Mouse (Mus musculus) cerebellum, adult 11 months (tissue): ENCODE data around the gene Siglec1.
"Not testable (repeated sequence)": the region's sequence is repeated elsewhere in the genome, so short reads cannot be mapped to it uniquely, and the experiment has no call there.

Experiments used
- DNase-seq: peaks from one replicate; pipeline ENCODE4 v3.0.0; 2022

Gene Siglec1

DNA sequence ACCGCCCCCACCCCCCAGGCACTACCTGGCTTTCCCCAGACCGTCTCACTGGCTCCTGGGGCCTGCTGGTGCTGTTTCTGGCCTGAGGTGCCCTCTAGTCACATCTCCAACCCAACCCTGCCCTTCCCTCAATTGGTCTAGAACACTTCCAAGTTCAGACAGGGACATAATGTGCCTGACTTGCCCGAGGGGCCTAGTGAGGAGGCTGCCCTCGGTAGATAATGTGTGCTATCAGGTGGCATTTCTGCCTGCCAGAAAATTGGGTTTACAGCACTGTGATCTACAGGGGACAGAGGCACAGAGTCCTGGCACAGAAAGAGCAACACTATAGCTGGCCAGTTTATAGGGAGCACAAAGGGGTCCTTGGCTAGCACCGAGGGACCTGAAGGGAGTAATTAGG lies 34.5 kb downstream of the Siglec1 start:
- no peak for DNase-seq

DNA sequence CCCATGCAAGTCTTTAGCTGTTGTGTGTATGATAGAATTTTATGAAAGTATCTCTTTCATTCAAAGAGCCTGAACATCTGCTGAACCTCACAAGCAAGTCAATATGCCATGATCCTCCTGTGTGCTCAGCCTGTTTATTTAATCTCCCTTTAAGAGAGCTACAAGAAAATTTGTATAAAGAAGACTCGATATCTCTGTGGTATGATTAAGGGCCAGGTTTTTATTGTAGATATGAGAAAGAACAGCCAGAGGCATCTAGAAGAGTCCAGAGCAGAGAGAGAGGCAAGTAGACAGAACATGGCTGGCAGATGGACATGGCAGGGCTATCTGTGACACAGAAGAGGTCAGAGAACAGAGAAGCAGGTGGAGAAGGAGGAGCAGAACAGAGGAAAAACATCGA lies 40.5 kb downstream of the Siglec1 start:
- DNase-seq = no peak

DNA sequence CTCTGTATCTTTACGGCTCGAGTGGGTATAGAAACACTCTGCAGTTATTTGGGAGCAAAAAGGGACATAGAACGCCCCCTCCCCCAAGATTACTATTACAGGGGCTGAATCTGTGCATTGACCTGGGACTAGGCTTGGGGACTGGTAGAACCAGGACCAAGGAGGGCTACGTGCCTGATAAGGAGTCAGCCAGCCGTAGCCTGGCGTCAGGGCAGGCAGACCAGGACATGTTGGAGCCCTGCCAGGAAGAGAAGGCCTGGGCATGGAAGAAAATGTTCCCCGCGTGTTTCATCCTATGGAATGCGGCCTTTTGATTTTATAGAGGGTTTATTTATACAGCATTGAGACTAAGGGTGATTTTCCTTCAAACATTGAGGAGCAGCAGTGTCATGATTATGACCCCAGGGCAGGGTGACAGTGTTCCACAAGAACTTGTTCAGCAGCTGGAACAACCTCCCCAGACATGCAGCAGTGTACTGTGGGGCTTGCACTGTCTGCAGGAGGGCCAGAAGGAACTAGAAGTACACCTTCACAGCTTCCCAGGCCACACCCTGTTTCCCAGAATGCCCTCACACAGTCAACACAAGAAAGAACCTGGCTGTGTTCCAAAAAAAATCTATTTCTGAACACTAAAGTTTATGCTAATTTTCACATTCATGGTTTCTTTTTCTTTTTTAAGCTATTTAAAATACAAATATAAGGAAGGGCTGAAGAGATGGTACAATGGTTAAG lies 41.4 kb downstream of the Siglec1 start:
- DNase-seq = no peak

DNA sequence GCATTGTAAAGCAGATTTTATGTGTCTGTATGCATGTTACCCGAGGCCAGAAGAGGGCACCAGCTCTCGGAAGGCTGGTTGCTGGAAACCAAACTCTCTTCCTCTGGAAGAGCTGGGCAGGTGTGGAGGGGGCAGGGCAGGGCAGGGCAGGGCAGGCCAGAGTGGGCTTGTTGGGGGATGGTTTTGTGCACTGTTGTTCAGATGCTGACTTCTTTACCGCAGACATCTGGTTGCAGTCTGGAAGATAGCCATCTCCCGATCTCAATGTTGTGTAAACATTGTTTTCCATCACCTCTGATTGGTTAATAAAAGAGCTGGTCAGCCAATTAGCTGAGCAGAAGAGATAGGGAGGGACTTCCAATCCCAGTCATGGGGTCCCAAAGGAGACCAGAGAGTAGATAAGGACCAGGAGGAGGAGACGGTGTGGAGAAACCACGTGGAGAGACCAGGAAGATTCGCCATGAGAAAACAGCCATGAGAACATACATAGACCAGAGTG lies 42.2 kb downstream of the Siglec1 start:
- DNase-seq = no peak

DNA sequence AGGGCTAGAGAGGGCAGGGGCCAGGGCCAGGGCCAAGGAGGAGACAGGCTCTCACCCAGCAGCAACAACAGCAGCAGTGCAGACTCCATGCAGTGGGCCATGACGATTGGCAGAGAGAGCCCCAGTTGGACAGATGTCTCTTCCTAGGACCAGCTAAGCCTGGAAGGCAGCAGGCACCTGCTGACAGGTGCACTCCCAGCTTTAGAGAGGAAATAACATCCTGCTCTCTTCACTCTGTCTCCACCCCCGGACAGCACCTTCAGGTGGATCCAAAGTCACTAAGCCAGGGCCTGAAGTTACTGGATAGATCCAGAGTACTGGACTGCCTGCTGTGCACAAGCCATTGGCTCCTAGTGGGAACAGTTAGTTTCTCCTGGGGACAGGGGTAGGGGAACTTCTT lies 43.6 kb downstream of the Siglec1 start, which contains the start of gene Gfra4:
Gene Gfra4, minus strand, starts transcription at position 101 of the 400 bp plus-strand sequence.
- no peak for DNase-seq

DNA sequence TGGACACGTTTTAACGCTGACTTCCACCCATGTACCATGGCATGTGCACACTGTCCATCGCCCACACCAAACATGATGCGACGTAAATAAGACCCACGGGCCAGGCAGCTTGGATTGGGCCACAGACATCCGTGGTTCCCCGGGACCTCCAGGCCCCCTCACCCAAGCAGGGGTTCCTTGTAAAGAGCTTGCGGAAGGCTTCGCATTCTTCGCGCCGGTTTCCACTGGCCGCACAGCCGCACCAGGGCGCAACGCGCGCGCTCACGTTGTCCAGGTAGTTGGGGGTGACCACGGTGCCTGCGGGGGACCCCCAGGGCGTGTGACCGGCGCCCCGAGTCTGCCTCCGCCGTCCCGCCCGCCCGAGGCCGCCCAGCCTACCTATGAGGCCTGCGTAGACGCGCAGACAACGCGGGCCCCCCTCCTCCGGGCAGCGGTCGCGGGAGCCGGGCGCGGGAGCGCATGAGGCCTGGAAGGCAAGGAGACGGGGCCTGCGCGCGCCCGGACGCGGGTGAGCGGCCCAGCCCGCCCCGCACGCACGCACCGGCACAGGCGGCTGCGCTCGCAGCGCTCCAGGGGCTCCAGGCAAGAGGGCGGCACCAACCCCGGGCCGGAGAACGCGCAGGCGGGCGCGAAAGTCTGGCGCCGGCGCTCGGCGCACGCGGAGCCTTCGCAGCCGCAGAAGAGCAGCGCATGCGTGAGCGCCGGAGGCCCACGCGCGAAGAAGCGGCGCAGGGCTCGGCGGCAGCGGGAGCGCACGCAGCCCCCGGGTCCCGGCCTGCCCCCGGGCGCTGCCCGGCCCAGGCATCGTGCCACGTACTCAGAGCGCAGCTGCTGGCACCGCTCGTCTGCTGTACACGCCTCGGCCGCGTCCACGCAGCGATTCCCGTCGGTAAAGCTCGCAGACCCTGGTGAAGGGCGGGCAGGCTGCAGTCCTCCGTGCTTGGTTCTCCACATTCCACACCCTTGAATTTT lies 45.4 kb downstream of the Siglec1 start:
- DNase-seq = peak; percentile 50

DNA sequence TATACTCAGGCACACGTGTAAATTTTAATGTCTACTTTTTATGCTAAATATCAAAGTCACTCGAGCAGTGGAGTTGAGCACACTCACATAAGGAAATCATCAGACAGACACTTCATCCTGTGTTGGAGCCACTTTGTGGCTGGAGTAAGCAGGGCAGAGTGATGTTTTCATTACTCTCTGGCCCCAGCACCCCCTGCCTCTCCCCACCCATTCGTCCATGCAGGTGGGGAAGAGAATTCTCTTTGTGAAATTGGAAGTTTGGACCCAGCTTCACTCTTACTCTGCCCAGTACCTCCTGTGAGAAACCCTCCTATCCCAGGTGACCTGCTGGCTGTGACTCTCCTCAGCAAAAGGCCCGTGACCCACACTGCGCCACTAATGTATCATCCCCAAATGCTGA lies 47.9 kb downstream of the Siglec1 start:
- DNase-seq = no peak

DNA sequence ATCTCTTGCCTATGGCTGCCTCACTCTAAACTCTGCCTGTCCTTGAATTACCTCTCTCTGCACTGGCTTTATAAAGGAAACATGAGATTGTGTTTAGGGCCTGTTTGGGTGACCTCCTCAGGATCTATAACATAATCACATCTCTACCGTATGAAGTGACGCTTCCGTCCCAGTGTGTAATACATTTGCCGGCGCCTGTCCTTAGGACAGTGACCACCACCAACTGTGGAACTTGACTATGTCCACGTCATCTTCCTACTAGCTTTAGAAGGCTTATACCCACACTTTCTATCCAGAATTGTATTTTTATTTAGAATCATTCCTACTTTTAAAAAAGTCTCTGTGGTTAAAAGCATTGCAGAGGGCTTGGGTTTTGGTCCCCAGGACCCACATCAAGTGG lies 48.4 kb downstream of the Siglec1 start:
- no peak for DNase-seq

DNA sequence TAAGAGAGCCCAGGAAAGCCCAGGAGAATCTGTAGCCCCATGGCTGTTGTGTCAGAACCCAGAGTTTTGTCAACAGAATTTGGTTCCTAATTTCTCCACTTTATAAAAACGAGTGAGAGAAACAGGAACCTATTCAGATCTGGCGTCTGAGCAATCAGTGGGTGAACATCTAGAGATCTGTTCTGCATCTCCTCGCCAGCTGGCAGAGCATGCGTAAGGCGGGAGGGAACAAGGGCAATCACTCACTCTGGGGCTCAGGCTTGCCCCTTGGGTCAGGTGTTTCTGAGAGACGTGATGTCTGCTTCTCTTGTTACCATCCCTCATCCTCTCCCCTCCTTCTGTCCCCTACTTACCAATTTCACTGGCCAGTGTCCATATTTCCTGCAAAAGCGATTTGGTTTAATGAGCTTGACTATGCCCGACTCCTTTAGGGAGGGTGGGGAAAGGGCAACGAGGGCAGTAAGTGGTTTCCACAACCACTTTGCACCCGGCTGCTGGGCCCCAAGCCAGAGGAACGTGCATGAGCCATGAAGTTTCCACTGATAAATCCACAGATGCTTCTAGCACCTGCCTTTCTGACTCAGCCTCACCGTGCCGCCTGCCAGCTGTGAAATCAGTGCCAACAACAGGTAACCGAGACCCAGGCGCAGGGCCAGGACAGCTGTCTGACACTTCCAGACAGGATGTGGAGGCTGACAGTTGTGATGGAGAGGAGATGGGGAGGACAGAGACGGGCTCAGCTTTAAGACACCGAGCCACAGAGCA lies 49.2 kb downstream of the Siglec1 start:
- DNase-seq = no peak

DNA sequence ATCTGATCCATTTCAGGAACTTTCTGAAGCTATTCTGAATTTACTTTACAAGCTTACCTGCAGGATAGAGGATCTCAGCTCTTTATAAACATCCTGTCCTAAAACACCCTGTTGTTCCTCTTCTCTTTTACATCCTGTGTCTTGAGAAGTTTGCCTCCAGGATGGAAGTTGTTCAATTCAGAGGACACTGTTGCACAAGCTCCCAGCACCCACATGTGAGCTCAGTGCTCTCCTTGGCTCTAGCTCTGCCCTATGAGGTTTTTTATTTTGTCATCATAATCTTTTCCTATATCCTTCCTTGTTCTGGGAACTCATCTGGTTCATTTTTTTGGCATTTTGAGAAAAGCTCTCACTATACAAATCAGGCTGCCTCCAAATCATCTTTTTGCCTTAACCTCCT lies 49.8 kb downstream of the Siglec1 start:
- no peak for DNase-seq

DNA sequence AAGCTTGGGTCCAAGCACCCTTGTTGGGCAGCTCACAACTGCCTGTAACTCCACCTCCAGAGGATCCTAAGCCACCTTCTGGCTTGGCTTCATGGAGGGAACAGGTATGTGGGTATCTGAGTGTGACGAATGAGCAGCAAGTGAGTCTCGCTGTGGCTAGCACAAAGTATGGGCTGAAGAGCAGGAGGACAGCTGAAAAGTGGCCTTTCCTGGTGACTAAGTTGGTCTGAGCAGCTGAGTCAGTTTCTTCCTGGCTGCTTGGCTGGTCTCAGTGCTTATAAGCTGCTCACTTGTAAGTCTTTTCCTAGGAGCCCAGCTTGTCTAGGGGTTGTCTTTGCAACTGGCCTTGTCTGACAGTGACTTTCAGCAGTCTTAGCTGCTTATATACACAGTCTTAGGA lies 50.2 kb downstream of the Siglec1 start:
- no peak for DNase-seq

DNA sequence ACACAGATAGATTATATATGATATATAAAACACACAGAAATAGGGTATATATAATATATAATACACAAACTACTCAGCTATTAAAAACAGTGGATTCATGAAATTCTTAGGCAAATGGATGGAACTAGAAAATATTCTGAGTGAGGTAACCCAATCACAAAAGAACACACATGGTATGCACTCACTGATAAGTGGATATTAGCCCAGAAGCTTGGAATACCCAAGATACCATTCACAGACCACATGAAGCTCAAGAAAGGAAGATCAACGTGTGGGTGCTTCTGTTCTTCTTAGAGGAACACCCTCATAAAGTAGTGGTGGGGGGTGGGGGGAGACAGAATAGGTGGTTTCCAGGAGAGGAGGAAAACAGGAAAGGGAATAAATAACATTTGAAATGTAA lies 55.2 kb downstream of the Siglec1 start:
- DNase-seq = not testable (repeated sequence)

DNA sequence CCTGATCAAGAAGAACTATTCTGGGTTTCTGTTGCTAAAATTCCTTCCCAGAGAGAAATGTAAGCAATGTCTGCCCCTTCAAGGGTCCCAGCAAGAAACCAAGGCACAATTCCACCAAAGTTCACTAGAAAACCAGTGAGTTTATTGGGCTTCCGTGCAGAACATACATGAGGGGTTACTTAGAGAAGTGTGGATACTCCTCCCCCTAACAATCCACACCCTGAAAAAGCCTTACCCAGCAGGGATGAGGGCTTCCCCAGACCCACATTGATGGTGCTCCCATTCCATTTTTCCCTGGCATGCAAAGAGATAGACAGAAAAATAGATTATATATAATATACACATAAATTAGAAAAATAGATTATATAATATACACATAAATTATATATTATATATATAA lies 55.6 kb downstream of the Siglec1 start:
- no peak for DNase-seq

DNA sequence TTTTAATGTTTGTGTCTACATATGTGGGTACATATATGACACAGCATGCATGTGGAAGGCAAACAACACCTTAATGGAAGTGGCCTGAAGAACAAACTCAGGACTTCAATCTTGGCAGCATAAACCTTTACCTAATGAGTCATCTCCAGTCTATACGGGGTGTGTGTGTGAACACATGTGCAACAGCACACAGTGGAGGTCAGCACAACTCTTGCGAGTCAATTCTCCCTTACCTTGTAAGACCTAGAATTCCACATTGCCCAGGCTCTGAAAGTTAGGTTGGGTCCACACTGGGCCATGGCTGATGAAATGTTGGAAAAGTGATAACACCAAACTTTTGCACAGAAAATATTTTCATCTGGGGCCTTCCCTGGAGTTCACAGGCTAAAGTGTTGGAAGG lies 56.0 kb downstream of the Siglec1 start:
- no peak for DNase-seq

DNA sequence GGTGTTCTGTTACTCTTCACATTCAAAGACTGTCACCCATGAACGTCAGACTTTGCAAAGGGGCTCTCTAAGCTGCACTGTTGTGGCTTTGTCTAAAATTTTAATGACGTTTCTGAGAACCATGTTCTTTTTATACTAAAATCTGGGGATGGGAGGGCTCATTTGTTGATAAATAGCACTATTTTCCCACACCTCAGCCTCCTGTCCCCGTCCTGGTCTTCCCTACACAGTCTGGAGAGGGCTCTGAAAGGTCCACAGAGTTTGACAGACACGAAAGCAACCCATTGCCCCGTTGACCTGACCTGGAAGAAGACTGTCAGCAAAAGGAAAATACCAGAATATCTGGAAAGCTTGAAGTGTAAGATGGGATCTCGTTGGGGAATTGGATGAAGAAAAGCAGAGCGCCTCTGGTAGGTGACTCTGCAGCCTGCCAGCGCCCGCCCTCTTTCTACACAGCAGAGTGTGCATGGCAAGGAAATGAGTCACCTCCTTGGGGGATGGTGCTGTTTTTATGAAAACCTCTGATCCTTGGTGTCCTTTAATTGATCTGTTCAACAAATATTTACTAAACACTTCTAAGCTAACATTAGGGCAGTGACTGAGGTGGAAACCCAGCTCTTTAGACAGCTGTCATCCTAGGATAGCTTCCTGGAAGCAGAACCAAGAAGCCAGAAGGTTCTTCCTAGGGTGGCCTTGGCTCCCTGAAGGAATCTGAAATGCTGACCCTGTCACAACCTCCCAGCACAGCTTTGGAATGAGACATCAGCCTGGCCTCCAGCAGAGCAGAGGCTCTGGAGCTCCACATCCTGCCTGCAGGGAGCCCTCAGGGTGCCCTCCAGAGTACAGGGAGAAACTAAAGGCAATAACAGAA lies 57.3 kb downstream of the Siglec1 start:
- DNase-seq = no peak

DNA sequence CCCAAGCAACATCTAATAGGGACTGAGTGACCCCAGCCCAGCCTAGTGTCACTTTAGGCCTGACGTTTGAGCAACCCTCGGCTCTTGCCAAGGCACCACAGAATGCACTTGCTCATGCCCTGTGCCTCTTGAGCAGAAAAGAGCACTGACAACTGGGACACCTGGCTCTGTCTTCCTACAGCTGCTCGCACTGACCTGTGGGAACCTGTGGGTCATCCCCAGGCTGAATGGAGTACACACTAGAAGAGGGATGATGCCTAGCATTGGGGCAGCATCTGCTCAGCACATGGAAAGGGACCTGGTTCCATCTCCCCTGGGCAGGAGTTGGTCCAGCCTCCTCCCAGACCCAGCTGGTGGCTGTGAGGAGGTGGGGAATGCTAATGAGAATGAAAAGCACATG lies 59.6 kb downstream of the Siglec1 start:
- no peak for DNase-seq

DNA sequence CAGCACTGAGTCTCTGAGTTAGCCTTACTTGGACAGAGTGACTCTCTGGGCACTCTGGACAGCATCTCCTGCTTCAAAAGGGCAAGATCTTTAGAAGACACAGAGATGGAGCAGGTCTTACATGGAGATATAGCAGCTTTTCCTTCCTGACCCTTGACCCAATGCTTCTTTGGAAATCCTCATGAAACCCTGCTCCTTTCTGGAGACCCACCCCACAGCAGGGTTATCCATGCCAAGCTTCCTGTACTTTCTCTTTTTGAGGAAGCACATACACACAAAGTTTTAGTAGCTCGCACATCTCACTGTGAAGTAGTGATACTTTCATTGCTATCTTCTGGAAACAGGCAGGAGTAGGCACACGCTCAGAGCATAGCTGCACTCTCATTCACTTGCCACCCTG lies 61.3 kb downstream of the Siglec1 start:
- DNase-seq = no peak
